Mouse (Mus musculus): ENCODE data around the gene Cacna1e. TPM values are rescaled to one million over a fixed set of nuclear protein-coding genes. Genes with fewer than 3 reads are reported as not detected.

The Cacna1e gene
- total and polyA plus RNA-seq, 3 experiments: not detected

GRCm38 (mm10) chr1:154791544-154792174, 92.6 kb downstream of the Cacna1e start:
- Histone ChIP-seq H3K4me1 (ENCODE audit: control insufficient read depth in 1 of 2, insufficient read depth in 2 of 2, low read length in 2 of 2) (no peaks in the 10 kb centered on the region), H3K79me2 (ENCODE audit: control insufficient read depth, insufficient read depth, low read length, poor library complexity) (no peaks in the 10 kb centered on the region), H3K4me3 (ENCODE audit: control insufficient read depth in 1 of 2, insufficient read depth in 1 of 2, low read depth in 2 of 2, low read length in 2 of 2) (no peak overlapping the region), H3K27me3 (ENCODE audit: control insufficient read depth in 1 of 2, insufficient read depth in 2 of 2, low read length in 2 of 2) (no peaks in the 10 kb centered on the region), H3K27ac (ENCODE audit: control insufficient read depth, low read depth, low read length) (no peak overlapping the region), H3K9me3 (replicated peaks; ENCODE audit: insufficient read depth, low read length) (no peaks in the 10 kb centered on the region), H3K36me3 (ENCODE audit: control insufficient read depth in 1 of 2, insufficient read depth in 2 of 2, low read length in 2 of 2) (no peaks in the 10 kb centered on the region; a peak in 1 of 4 replicates), H3K9ac (ENCODE audit: control insufficient read depth, low read depth, low read length, poor library complexity, severe bottlenecking) (no peak overlapping the region)
- no peak for TF ChIP-seq MXI1 (IDR thresholded peaks at IDR 0.05; ENCODE audit: low read depth, low read length)
- no peak for TF ChIP-seq UBTF (IDR thresholded peaks at IDR 0.05; ENCODE audit: borderline replicate concordance, insufficient read depth, low read depth, low read length)
- no peak for TF ChIP-seq ELF1 (IDR thresholded peaks at IDR 0.05; ENCODE audit: low read depth, low read length)
- no peak for TF ChIP-seq POLR2A (IDR thresholded peaks at IDR 0.05; ENCODE audit: control insufficient read depth in 1 of 2, insufficient read depth in 1 of 2, low read depth in 1 of 2, low read length in 2 of 2, poor library complexity in 1 of 2)
- no peak for TF ChIP-seq RCOR1 (IDR thresholded peaks at IDR 0.05; ENCODE audit: low read depth, low read length)
- no peak for TF ChIP-seq SIN3A (IDR thresholded peaks at IDR 0.05; ENCODE audit: low read length)
- TF ChIP-seq ZKSCAN1 (IDR thresholded peaks at IDR 0.05; ENCODE audit: low read depth, low read length): no peak
- TF ChIP-seq MAFK (IDR thresholded peaks at IDR 0.05; ENCODE audit: borderline replicate concordance, low read depth, low read length): no peak
- TF ChIP-seq EP300 (IDR thresholded peaks at IDR 0.05; ENCODE audit: low read depth in 1 of 2, low read length in 2 of 2): no peak
- no peak for DNase-seq (ENCODE audit: low read depth, low spot score)

GRCm38 (mm10) chr1:154788491-154788890, 95.8 kb downstream of the Cacna1e start:
- Histone ChIP-seq H3K27ac (ENCODE audit: control insufficient read depth, low read depth, low read length) (no peak overlapping the region), H3K4me3 (ENCODE audit: control insufficient read depth in 1 of 2, insufficient read depth in 1 of 2, low read depth in 2 of 2, low read length in 2 of 2) (no peak overlapping the region), H3K9me3 (replicated peaks; ENCODE audit: insufficient read depth, low read length) (no peaks in the 10 kb centered on the region), H3K36me3 (ENCODE audit: control insufficient read depth in 1 of 2, insufficient read depth in 2 of 2, low read length in 2 of 2) (no peaks in the 10 kb centered on the region; a peak in 1 of 4 replicates), H3K9ac (ENCODE audit: control insufficient read depth, low read depth, low read length, poor library complexity, severe bottlenecking) (no peak overlapping the region), H3K79me2 (ENCODE audit: control insufficient read depth, insufficient read depth, low read length, poor library complexity) (no peaks in the 10 kb centered on the region), H3K4me1 (ENCODE audit: control insufficient read depth in 1 of 2, insufficient read depth in 2 of 2, low read length in 2 of 2) (no peaks in the 10 kb centered on the region), H3K27me3 (ENCODE audit: control insufficient read depth in 1 of 2, insufficient read depth in 2 of 2, low read length in 2 of 2) (no peaks in the 10 kb centered on the region)
- TF ChIP-seq POLR2AphosphoS2 (IDR thresholded peaks at IDR 0.05; ENCODE audit: low read length) (no peak), TAL1 (IDR thresholded peaks at IDR 0.05; ENCODE audit: low read length) (no peak), CHD1 (IDR thresholded peaks at IDR 0.05; ENCODE audit: low read depth, low read length) (no peak), NRF1 (IDR thresholded peaks at IDR 0.05; ENCODE audit: insufficient read depth, low read depth, low read length, poor library complexity, severe bottlenecking) (no peak), EP300 (IDR thresholded peaks at IDR 0.05; ENCODE audit: low read depth in 1 of 2, low read length in 2 of 2) (no peak)
- no peak for DNase-seq (ENCODE audit: low read depth, low spot score)

GRCm38 (mm10) chr1:154788069-154788468, 96.2 kb downstream of the Cacna1e start:
- no peak overlapping the region for H3K27ac ChIP-seq (ENCODE audit: control insufficient read depth, low read depth, low read length)
- H3K4me3 ChIP-seq (ENCODE audit: control insufficient read depth in 1 of 2, insufficient read depth in 1 of 2, low read depth in 2 of 2, low read length in 2 of 2): no peak overlapping the region
- DNase-seq (ENCODE audit: low read depth, low spot score): peak; percentile 54
- H3K36me3 ChIP-seq (ENCODE audit: control insufficient read depth in 1 of 2, insufficient read depth in 2 of 2, low read length in 2 of 2): no peaks in the 10 kb centered on the region; a peak in 1 of 4 replicates
- no peak overlapping the region for H3K9ac ChIP-seq (ENCODE audit: control insufficient read depth, low read depth, low read length, poor library complexity, severe bottlenecking)
- no peaks in the 10 kb centered on the region for H3K27me3 ChIP-seq (ENCODE audit: control insufficient read depth in 1 of 2, insufficient read depth in 2 of 2, low read length in 2 of 2)
- TF ChIP-seq CTCF (IDR thresholded peaks at IDR 0.05 in 2 of 3, conservative IDR thresholded peaks at IDR 0.05 in 1 of 3; ENCODE audit: control insufficient read depth in 1 of 3, insufficient read depth in 1 of 3, low read depth in 2 of 3, low read length in 3 of 3, poor library complexity in 1 of 3, severe bottlenecking in 1 of 3): peak; percentile 58 to 89 (median 73)
- no peak for TF ChIP-seq NELFE (IDR thresholded peaks at IDR 0.05; ENCODE audit: low read depth, low read length)
- TF ChIP-seq CHD2 (IDR thresholded peaks at IDR 0.05; ENCODE audit: low read length): no peak
- TF ChIP-seq ZC3H11A (IDR thresholded peaks at IDR 0.05; ENCODE audit: low read depth, low read length): peak; percentile 27; the same call in 1 of the 2 replicates
- TF ChIP-seq MAX (IDR thresholded peaks at IDR 0.05; ENCODE audit: low read length): 0 out of 2 replicates have a peak, but pooled peaks have one; percentile 20
- TF ChIP-seq RAD21 (IDR thresholded peaks at IDR 0.05; ENCODE audit: low read depth, low read length): peak; percentile 52
- no peak for TF ChIP-seq GABPA (IDR thresholded peaks at IDR 0.05; ENCODE audit: low read depth, low read length)
- TF ChIP-seq SMC3 (IDR thresholded peaks at IDR 0.05; ENCODE audit: low read depth, low read length): peak; percentile 65
- H3K4me1 ChIP-seq (ENCODE audit: control insufficient read depth in 1 of 2, insufficient read depth in 2 of 2, low read length in 2 of 2): no peaks in the 10 kb centered on the region
- no peaks in the 10 kb centered on the region for H3K79me2 ChIP-seq (ENCODE audit: control insufficient read depth, insufficient read depth, low read length, poor library complexity)
- no peaks in the 10 kb centered on the region for H3K9me3 ChIP-seq (replicated peaks; ENCODE audit: insufficient read depth, low read length)
